Mouse (Mus musculus) T-helper 17 cell (primary cell): ENCODE results near the gene Rlbp1.

Source experiments
- in situ Hi-C, 2 experiments: fragments of 300-600 bp; cut with MboI, MseI; formaldehyde crosslinking; loops; 1 replicate in 1 of 2; 2 replicates in 1 of 2; pipeline ENCODE4 v1.15.1; 2025; ENCODE audit warnings: high pct_unique_total_duplicates in 2 of 2

Gene Rlbp1

GRCm38 (mm10) chr7:79328769-79329168 is 58.1 kb downstream of the Rlbp1 start:
- in situ Hi-C loops: no loop called here
